Mouse (Mus musculus) telencephalon, adult 2 months (tissue): ENCODE measurements around the gene Oxtr.
A peak's percentile ranks its signal among the peaks of the same experiment; 100 is the strongest.

Experiments
- DNase-seq: peaks from one replicate; pipeline ENCODE4 v3.0.0-alpha.2; 2011; ENCODE audit warnings: low read depth, low spot score

The Oxtr gene

DNA sequence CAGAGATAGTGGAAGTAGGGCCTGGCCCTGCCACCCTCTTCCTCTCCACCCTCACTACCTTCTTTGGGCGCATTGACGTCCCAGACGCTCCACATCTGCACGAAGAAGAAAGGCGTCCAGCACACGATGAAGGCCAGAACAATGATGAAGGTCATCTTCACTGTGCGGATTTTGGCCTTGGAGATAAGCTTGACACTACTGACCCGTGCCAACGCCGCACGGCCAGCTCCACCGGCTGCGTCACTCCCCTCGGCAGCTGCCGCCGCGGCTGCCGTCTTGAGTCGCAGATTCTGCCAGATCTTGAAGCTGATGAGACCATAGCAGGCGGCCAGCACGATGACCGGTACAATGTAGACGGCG, 942 bp downstream of the Oxtr start:
- no peak for DNase-seq

DNA sequence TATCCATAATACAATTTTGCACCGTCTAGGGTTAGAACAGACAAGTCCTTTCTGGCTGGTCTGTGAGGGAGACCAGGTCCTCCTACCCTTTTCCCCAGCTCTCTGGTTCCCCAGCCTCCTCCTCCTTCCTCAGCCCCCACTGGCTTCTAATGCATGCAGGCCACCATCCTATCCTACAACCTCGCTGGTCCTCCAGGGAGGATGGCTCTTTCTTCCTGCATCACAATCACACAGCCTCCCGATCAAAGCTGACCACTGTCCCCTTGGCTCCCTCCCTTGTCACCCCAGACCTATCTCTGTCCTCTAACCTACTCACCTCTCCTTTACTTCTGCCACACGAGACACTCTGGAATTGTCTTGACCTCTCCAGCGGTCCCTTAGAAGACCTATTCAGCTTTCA, 1.8 kb downstream of the Oxtr start:
- DNase-seq, result no peak

DNA sequence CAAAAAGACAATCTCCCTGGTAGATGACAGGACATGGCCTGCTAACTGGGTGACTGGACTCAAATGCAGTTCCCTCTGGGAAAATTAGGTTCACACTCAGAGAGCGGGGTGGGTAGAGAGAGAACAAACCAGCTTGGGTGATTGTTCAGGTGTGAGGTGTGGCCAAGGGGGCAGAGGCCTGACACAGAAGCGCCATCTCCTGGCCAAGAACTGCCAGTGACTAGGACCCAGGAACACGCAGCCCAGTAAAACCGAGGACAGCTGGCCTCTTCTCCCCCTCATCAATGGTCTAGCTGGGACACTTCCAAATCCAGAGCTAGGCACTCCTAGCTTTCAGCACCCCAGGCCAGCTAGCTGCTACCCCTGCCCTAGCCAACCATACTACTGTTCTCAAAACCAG, 5.4 kb downstream of the Oxtr start:
- no peak for DNase-seq

DNA sequence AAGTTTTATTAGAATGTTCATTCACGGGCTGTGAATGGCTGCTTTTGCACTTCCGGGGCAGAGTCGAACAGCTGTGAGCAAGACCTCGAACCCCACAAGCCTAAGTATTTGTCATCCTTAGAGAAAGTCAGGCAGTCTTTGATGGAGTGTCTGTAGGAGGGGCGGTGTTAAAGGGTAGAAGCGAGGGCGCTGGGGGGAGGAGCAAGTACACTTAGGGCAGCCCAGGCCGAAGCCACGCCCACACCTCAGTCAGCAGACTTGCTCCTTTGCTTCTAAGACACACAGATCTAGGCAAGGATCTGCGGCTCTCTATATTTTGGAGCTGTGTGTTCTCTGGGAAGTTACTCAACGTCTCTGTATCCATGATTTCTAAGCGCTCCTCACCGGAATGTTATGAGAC, 9.9 kb downstream of the Oxtr start:
- DNase-seq, result no peak

DNA sequence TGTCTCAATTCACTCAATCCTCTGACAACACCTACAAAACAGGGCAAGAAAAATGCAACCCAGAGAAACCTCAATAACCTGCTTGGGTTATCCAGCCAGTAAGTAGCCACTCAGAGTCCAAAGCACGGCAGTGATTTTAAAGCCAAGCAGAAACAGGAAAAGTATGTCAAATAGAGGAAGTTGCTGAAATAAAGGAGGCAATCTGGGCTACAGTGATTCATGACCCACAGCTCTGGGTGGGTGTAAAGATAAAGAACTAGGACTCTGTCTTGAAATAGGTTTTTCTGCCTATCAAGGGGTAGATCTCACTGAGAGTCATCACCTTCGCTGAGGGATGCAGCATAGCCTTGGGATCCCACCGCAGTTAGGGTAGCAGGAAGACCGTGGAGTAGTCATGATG, 18.1 kb downstream of the Oxtr start:
- DNase-seq, result no peak

DNA sequence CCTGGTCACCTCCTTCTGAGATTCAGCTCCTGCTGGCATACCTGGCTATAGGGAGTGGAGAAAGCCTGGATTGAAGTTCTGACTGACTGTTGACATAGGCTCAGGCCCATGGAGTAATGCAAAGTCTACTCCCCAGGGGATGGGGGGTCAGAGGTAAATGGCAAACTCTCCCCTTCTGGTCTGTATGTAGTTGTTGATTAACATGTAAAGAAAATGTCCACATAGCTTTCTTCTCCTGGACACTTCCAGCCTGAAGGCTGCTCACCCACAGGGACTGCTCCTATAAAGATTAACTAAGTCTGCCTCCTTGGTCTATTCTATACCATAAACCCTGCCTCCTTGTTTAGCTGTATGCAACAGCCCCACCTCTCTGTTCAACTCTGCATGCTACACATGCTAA, 23.7 kb downstream of the Oxtr start:
- no peak for DNase-seq

DNA sequence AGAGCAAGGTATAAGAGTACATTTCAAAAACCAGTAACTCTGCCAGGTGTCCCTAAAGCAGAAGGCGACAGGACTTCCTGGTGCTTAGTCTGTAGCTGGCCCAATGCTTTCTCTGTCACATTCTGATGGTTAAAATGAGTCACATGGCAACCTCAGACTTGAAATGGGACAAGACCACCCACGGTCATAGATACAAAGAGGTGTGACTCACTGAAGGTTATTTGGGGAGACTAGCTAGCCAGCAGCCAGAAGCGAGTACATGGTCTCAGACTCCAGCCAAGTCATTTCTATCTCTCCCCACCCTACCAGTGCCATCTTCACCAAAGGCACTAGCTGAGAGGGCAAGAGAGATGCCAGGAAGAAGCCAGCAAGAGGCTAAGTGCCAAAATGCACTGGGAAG, 24.3 kb downstream of the Oxtr start:
- DNase-seq, result peak; percentile 18

DNA sequence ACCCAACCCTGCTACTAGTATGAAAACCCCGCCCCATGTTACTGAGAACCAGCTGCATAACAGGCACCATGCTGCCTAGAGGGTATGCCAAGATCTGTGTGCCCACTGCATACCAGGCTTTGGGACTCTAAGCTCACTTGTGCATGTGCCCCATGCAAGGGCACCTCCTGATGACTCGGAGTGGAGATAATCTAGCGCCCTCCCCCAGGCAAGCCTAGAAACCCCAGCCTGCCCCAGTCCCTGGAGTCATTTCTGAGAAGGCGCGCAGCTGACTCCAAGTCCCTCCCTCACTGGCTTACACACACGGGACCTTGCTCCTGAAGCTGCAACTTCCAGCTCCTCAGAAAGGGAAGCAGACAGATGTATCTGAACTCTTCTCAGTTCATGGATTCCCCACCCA, 26.4 kb downstream of the Oxtr start:
- no peak for DNase-seq

DNA sequence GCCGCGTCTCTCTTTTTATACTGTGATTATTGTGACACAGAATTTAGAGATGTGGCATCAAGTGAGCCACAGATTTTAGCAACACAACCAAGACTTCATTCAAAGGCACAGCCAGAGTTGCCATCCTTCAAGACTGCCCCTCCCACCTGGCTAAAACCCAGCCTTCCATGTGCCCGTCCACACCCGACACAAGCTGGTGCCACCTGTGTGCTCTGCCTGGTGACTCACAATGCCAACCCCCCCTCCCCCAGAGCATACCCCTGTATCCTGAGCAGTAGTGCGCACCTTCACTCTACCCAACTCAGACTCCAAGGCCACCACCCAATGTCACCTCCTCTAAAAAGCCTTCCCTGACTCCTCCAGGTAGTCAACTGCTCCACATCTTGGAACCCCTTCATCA, 28.3 kb downstream of the Oxtr start:
- DNase-seq, result no peak

DNA sequence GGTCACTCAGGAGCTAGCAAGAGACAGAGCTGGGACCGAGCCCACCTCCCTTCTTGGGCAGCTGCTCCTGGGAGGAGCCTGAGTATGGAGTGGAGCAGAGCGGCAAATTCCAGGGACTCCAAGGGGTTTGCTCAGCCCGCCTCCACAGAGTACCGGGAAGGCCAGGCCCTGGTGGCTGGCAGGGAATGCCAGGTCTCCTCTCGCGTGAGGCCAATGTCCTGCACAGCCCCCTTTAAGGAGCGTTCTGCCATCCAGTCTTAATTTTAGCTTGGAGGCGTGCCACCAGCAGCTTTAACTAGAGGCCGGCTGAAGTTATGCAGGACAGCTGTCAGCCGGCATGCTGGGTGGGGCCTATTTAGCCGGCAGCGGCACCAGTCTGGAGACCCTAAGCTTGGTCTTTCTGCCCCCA, 30.4 kb downstream of the Oxtr start, which contains the start of gene Cav3:
Cav3 (plus strand) TSS at position 165 of the 409 bp plus-strand sequence.
- no peak for DNase-seq

DNA sequence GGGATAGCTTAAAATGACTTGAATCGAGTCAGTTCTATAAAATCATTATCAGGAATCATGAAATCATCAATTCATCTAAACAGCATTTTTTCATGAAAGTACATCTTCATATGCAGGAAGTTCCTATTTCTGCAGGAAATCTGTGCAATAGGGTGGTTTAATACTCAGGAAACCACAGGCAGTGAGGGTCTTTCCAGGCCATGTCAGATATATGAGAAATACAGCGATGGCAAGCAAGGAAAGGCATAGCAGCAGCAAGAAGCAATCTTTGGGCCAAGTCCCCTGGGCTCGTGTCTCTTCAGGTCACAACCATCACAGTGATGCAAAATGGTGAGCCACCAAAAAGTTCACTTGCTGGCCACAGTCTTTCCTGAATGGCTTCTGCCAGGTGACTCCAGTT, 44.1 kb downstream of the Oxtr start:
- no peak for DNase-seq

DNA sequence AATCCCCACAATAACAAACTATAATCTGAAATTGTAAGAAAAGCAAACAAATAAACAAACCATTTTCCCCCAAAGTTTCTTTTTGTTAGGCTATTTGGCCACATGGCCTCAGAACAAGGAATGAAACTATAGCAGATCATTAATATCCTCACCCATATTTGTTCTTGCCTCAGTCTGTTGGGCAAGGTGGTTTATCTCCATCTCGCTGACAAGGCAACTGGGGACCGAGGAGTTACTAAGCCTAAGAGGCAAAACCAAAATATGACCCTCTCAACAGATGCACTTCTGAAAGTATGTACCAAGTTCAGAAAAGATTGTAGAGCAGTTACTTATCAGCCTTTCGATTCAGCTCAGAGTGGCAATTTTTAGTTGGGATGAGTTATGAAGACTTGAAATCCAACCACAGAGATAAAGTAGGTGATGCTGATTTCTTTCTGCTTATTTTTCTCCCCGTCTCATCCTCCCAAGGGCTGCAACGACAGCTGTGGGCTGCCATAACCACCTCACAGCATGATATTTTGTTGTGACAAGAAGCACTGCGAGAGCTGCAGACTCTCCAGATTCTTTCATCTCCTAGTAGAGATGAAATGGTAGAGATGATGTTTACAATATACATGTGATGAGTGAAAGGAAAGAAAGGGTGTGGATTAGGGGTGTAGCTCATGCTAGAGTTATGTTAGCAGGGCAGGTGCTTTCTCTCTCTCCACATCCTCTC, 63.6 kb downstream of the Oxtr start:
- DNase-seq, result peak; percentile 22

DNA sequence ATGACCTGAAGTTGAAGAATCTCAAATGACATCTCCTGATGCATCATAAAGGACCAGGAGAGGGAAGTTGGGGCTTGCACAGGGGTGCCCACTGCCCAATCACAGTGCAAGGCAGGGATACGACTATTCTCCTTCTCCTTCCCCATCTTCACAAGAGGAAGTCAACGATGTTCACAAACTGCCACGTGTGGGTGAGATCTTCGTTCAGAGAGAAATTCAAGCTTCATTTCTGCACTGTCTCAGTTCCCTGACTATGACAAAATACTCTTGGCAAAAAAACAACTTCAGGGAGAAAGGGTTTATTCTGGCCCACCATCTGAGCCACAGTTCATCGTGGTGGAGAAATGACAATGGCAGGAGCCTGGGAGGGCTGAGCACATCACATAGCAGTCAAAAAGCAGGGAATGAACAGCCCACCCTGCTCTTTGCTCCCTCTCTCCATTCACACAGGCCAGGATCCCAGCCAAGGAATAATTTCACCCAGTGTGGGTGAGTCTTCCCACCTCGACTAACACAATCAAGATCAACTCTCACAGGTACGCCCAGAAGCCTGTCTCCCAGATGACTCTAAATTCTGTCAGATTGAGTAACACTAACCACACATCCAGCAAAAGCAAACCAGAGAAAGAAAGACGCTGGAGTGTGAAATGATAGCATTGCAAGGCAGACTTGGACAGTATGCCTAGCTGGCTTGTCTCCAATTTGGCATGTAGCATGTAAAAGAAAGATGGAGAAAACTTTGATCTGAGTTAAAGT, 65.8 kb downstream of the Oxtr start:
- DNase-seq, result peak; percentile 68
